In the genomic region with DNA sequence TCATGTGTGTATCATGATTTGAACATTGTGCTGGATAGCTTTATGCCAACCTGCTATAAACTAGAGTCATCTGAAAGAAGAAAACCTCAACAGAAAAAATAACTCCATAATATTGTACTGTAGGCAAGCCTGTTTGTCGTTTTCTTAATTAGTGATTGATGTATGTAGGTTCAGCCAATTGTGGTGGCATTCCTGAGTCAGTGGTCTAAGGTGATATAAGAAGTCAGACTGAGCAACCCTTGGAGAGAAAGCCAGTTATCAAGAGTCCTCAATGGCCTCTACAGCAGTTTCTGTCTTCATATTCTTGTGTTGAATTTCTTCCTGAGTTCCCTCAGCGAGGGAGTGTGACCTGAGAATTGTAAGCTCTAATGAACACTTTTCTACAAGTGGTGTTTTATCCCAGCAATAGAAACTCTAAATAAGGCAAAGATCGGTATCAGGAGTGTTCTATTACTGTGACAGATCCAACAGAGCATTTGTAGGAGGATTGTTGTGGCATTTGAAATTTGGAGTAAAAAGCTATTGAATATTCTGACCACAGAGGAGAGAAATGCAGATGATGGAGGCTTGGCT, we compare ENCODE assay signal across 27 mouse cellular contexts. TPM values are rescaled to one million over a fixed set of nuclear protein-coding genes. Genes with fewer than 3 reads are reported as not detected.
"Had no signal": no experiment of that assay in that cellular context is flagged by ENCODE, and none has a peak within 500 bp of the region (broad histone marks: within the 10 kb centered on the region; RNA-seq: fewer than 3 reads in every experiment).

No protein-coding gene starts in this region.

- H3K4me1 ChIP-seq: embryonic facial prominence, embryonic 10.5 days; embryonic facial prominence, embryonic 12.5 days; embryonic facial prominence, embryonic 13.5 days; embryonic facial prominence, embryonic 15.5 days; forebrain, embryonic 10.5 days; forebrain, embryonic 12.5 days; forebrain, embryonic 13.5 days; forebrain, embryonic 15.5 days had no signal

- H3K27me3 ChIP-seq: embryonic facial prominence, embryonic 12.5 days; embryonic facial prominence, embryonic 13.5 days; embryonic facial prominence, embryonic 15.5 days; forebrain, embryonic 12.5 days; forebrain, embryonic 13.5 days; forebrain, embryonic 15.5 days had no signal

- DNase-seq: cerebellum, adult 9-11 months; cerebellum, postnatal 10 days; cerebellum, postnatal 14 days; cerebellum, postnatal 25 days; embryo, embryonic 11 days; gastrocnemius, adult 2 months; gastrocnemius, postnatal 10 days; gastrocnemius, postnatal 14 days; gastrocnemius, postnatal 25 days; gastrocnemius, postnatal 36 days; heart, adult 11 months; heart, adult 18-20 months; heart, adult 2 months had no signal

- H3K36me3 ChIP-seq: embryonic facial prominence, embryonic 10.5 days; embryonic facial prominence, embryonic 12.5 days; embryonic facial prominence, embryonic 13.5 days; embryonic facial prominence, embryonic 15.5 days; forebrain, embryonic 10.5 days; forebrain, embryonic 12.5 days; forebrain, embryonic 15.5 days had no signal

- H3K9ac ChIP-seq: embryonic facial prominence, embryonic 12.5 days; embryonic facial prominence, embryonic 13.5 days; embryonic facial prominence, embryonic 15.5 days; forebrain, embryonic 12.5 days; forebrain, embryonic 13.5 days; forebrain, embryonic 15.5 days; forebrain, postnatal 0 days had no signal

- H3K27ac ChIP-seq: embryonic facial prominence, embryonic 10.5 days; embryonic facial prominence, embryonic 12.5 days; embryonic facial prominence, embryonic 13.5 days; embryonic facial prominence, embryonic 15.5 days; forebrain, embryonic 10.5 days; forebrain, embryonic 12.5 days; forebrain, embryonic 13.5 days; forebrain, embryonic 15.5 days; gastrocnemius, adult 2 months; heart, adult 2 months had no signal

- H3K4me3 ChIP-seq: embryonic facial prominence, embryonic 10.5 days; embryonic facial prominence, embryonic 12.5 days; embryonic facial prominence, embryonic 13.5 days; embryonic facial prominence, embryonic 15.5 days; erythroblast, embryonic 14.5 days; forebrain, embryonic 10.5 days; forebrain, embryonic 12.5 days; forebrain, embryonic 13.5 days; forebrain, embryonic 15.5 days; gastrocnemius, adult 2 months; heart, adult 2 months had no signal

- ATAC-seq: forebrain, embryonic 13.5 days; forebrain, embryonic 14.5 days; forebrain, embryonic 15.5 days; forebrain, embryonic 16.5 days; forebrain, postnatal 0 days had no signal

- H3K9me3 ChIP-seq: embryonic facial prominence, embryonic 10.5 days; embryonic facial prominence, embryonic 12.5 days; embryonic facial prominence, embryonic 13.5 days; embryonic facial prominence, embryonic 15.5 days; forebrain, embryonic 10.5 days; forebrain, embryonic 12.5 days; forebrain, embryonic 13.5 days; forebrain, embryonic 15.5 days had no signal

- H3K4me2 ChIP-seq: embryonic facial prominence, embryonic 12.5 days; embryonic facial prominence, embryonic 13.5 days; embryonic facial prominence, embryonic 15.5 days; forebrain, embryonic 12.5 days; forebrain, embryonic 13.5 days; forebrain, embryonic 15.5 days had no signal

RNA-seq across cellular contexts. Expression of a gene that starts 17.7 kb away (rescaled TPM):
- polyA plus RNA-seq: embryonic facial prominence, embryonic 10.5 days; embryonic facial prominence, embryonic 11.5 days; erythroblast, embryonic 14.5 days; forebrain, embryonic 10.5 days; forebrain, embryonic 11.5 days; forebrain, embryonic 12.5 days; forebrain, embryonic 13.5 days; forebrain, embryonic 14.5 days; forebrain, postnatal 0 days had no signal
